Mouse (Mus musculus) urinary bladder, adult 2 months (tissue): ENCODE results near the gene Ubash3b. TPM values are rescaled to one million over a fixed set of nuclear protein-coding genes. Genes with fewer than 3 reads are reported as not detected.

ENCODE experiments used
- DNase-seq: peaks from one replicate; pipeline ENCODE4 v3.0.0; 2022; ENCODE audit warnings: low spot score
- polyA plus RNA-seq: library from polyadenylated mRNA; depleted of rRNA; stranded (reverse); fragments of >200 nt; gene quantifications from 2 replicates; pipeline ENCODE4 v1.2.3, GENCODE M21; 2012; rRNA removed

Gene Ubash3b
- 4.2 and 4.6 TPM in 2 replicates for polyA plus RNA-seq

DNA sequence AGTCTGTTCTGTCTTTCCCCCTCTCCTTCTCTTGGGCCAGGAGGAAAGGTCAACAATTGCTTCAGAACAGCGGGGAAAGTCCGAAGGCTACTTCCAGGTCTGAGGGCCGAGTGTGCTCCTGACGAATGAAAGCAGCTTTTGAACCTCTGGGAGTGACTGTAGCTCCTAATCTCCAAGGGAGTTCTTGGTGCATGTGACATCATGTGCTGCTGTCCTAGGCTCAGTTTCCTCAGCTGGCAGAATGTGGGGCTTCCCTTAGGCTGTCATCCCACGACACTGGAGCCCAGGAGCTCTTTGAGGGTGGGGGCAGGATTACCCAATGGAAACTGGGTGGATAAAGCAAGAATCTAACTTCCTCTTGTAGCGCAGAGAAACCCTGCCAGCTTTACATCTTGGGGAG lies at the start of gene Ubash3b:
TSS of gene Ubash3b (minus strand) at position 285 of the 400 bp plus-strand sequence.
- DNase-seq: no peak

DNA sequence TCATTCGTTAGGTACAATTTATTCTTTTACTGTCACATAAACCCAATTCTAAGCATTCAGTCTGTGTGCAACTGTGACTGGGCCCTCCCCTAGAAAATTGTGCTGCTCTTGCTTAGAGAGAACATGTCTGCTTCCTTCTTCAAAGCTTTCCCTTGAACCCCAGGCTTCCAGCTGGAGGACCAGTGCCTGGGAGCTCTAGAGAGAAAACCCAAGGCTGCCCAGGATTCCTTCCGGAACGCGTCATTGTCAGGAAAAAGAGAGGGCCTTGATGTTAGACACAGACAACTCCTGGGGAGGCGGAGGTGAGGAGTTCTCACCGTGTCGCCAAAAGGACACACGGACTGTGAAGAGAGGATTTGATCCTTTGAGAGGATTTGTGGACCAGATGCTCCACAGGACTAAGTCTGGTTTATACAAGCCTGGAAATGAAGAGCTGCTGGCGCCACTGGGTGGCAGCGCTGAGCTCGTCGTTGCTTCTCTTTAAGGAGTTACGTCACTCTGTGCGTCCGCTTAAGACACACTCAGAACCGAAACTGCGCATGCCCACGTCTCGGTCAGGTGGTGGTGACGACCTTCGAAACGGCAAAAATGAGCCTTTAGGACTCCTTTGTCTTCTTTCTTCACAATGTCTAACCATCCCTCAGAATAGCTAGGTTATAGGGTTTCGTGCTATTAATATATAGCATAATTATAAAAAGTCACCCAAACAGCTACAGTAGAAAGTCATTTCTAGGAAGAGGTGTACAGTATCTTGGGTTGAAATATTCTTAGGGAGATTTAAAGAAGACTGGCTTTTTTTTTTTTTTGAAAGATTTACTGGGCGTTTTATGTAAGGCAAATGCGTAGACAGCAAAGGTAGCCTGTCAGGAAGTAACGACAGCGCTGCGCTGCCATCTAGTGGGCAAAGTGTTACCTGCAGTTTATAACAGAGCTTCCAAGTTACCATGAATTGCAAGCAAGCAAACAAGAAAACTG lies 45.9 kb upstream of the Ubash3b start:
- peak; percentile 64 for DNase-seq

GRCm38 (mm10) chr9:41206717-41207116 lies 45.2 kb upstream of the Ubash3b start:
- no peak for DNase-seq

DNA sequence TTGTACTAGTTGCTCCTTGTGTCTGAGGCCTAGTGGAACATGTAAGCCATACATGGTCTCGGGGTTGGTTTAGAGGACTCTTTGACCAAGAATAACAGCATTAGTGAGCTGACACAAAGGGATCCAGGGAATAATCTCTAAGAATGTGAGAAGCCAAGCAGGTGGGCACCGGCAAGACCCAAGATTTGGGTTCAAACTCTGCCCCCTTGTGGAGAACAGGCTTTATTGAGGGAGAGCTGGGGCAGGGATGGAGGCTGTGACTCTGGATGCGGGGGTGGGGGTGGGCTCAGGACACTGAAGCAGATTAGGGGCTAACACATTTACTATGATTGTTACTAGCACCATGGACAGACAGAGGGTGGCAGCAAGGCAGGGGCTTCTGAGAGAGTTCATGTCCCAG lies 43.8 kb upstream of the Ubash3b start:
- DNase-seq: no peak

- DNase-seq: no peak
Observed at GRCm38 (mm10) chr9:41199456-41200252, 38.2 kb upstream of the Ubash3b start.

DNA sequence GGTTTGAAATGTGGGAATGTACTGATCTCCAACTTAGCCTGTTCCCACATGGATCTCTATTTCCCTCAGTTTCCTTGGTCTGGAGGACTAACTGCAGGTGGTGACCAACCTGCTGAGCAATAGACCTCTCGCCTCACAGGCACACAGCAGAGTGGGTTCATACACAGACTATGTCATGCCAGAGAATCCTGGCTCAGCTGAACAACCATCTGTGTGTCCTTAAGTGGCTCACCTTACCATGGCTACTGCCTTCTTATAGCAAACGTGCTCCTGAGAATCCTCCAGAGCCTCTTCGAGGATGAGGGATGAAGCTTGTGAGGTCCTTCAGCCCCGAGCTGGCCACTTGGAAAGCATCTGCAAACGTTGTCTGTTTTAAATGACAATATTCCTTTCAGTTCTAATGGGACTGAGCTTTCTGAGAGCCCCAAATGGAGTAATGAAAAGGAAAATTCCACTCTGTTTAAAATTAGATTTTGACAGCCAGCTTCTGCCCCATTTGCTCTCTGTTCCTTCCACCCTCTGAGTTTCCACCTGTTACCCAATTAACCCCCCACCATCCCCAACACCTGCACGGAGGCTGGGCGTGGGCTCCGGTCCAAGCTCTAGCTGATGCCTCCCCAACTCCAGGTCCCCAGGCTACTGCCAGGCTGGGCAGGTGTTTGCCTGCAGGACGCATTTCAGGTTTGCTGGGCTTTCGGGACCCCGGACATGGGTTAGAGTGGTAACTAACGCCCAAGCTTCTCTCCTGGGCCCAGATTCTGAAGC lies 37.2 kb upstream of the Ubash3b start:
- no peak for DNase-seq

DNA sequence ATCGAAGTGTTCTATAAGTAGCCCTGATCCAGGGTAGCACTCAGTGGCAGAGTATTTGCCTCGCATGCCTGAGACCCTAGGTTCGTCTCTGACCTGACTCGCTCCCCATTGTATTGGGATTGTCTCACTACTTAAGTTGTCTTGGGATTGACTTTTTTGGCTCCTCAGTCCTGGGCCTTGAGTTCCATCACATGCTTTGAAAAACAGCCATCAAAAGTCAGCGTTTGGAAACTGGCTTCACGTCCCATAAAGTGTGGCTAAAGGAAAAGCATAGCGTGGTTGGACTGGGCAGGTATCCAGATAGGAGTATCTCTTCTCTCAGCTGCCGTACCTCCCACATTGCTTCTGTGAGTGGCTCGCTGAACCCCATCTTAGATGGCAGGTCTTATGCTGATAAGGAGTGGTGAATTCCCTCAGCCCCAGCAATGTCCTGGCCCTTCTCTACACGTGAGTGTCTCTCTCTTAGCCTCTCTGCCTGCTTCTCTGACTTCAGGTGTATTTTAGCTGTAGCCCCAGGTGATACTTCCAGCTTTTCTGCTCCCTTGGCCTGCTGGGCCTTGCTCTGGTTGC lies 34.3 kb upstream of the Ubash3b start:
- no peak for DNase-seq

DNA sequence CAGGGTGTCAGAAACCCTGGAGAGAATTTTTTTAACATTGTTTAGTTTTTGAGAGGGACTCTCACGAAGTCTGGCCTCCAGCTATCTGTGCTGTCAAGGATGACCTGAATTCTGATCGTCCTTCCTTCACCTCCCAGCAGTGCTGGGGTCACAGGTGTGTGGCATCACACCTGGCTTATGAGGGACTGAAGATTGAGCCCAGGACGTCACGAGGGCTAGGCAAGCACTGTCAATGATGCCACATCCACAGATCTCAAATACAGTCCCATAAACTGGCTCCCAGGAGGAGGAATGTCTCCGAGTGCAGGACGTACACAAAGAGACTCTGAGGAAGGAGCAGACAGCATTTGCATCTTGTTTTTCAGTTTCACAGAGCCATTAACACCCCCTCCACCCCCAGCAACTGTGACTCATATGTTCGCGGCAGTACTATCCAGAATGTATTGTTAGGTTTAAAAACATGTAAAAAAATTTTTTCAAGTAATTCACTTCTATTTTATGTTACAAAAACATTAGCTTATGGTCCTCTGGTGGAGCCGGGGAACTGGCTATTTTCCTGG lies 30.2 kb upstream of the Ubash3b start:
- no peak for DNase-seq

GRCm38 (mm10) chr9:41190745-41191482 lies 29.4 kb upstream of the Ubash3b start:
- DNase-seq: peak; percentile 46

DNA sequence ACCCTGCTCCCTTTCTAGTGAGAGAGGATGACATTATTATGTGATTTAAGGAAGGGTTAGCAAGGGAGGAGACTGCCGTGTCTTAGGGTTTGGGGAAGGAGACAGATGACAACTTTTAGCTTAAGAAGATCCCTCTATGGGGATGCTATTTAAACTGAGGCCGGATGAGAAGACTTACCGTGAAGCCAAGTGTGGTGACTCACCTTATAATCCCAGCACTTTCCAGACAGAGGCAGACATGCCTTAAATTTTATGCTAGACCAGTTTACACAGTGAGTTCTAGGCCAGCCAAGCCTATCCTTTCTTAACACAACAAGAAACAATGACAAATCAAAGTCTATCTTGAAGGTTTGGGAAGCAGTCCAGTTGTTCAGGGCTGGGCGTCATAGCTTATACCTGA lies 26.4 kb upstream of the Ubash3b start:
- DNase-seq: no peak

DNA sequence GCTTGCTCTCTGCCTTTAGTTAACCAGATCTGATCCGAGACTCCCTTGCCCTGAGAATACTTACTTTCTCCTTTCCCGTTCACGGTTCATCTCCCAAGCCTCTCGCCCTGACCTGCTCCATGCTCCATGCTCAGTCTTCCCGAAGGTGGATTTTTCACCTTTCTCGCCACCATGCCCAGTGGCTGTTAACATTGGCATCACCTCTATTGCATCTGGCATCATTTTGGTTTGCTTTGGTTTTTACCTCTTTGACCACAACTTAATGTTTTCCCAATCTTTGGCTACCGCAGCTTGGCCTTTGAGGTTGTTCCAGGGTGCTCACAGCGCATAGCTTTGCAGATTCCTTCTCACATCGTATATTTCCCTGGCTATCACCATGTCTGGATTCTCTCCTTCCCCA lies 26.0 kb upstream of the Ubash3b start:
- DNase-seq: no peak

- DNase-seq: no peak
Observed at GRCm38 (mm10) chr9:41185331-41185730, 23.8 kb upstream of the Ubash3b start.

DNA sequence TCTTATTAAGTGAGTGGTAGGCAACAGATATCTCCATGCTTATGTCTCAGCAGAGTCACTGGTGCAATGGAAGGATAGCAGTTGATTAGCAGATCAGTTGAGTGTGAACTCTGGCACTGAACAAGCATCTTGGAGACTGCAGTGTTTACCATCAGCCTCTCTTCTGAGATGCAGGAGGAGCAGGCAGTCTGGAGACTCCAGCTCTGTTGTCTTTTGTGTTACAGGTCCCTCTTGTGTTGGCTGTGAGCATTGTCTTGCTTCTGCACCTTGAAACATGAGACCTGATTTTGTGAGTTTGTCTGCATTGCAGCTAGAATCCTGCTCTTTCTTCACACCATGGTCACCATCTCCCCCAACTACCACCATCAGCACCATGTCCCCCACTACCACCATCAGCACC lies 21.1 kb upstream of the Ubash3b start:
- DNase-seq: no peak

DNA sequence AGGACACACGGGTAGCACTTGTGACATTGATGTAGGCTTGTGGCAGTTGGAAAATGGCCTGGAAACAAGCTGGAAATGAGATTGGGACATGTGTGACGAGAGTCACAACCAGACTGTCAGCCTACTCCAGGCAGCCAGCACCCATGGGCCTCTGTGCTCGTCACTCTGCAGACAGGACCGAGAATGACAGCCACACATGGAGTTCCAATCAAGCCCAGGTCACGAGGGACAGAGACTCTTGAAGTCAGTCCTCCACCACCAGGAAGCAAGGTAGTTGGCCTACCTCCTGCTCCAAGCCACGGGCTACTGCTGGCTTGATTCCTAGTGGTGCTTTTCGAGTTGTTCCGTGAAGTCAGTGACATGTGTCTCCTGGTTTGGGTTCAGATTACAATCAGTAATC lies 20.3 kb upstream of the Ubash3b start:
- no peak for DNase-seq

DNA sequence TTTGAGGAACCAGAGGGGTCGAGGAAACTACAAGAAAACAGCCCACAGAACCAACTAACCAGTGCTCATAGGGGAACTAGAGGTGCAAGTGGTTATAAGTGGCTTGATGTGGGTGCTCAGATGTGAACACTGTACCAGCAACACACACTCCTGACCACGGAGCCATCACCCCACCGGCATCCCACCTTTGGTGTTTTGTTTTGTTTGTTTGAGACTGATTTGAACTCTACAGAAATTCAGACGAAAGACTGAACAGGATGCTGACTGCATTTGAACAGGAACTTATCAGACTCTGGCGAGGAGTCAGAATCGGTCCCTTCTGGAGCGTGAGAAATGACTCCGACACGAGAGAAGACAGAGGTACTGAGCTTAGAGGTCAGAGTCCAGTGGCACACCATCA lies 19.9 kb upstream of the Ubash3b start:
- DNase-seq: no peak

GRCm38 (mm10) chr9:41179056-41179455 lies 17.6 kb upstream of the Ubash3b start:
- no peak for DNase-seq

DNA sequence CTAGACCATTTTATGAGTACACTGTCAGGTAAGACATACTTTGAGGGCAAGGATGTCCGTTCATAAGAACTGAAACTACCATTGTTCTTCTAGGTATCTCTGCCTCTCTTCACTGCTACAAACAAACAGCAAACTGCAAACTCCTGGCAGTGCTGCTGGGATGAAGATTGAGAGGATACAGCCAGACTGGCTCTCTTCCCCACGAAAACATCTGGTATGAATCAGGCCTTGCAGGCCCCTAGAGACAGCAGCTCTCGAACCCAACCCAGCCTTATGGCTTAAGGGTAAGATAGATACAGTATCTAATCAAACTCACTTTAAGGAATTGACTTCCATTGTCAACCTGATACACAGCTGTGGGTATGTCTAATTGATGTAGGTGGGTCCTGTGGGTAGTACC lies 11.7 kb upstream of the Ubash3b start:
- no peak for DNase-seq

DNA sequence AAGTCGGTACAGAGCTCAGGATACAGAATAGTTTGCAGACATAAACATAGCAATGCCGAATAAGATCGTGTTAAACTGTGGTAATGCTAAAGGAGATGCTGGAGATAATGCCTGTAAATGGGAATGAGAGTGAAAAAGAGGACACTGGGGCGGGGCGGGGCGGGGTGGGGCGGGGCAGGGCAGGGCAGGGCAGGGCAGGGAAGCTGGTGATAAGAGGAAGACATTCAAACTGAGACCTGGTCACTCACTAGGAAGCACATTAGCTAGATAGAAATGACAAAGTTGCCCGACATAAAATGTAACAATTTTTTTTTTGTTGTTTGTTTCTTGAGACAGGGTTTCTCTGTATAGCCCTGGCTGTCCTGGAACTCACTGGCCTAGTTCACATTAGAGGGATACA lies 10.9 kb upstream of the Ubash3b start:
- no peak for DNase-seq

GRCm38 (mm10) chr9:41170026-41170425 lies 8.5 kb upstream of the Ubash3b start:
- no peak for DNase-seq

DNA sequence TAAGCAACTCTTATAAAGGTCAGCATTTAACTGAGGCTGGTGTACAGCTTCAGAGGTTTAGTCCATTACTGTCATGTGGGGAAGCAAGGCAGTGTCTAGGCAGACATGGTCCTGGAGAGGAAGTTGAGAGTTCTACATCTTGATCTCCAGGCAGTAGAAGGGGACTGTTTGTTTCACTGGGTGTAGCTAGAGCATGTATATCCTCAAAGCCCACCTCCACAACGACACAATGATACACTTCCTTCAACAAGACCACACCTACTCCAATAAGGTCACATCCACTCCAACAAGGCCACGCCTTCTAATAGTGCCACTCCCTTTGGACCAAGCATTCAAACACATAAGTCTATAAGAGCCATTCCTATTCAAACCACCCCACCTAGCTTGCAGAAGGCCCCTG lies 7.2 kb upstream of the Ubash3b start:
- no peak for DNase-seq

DNA sequence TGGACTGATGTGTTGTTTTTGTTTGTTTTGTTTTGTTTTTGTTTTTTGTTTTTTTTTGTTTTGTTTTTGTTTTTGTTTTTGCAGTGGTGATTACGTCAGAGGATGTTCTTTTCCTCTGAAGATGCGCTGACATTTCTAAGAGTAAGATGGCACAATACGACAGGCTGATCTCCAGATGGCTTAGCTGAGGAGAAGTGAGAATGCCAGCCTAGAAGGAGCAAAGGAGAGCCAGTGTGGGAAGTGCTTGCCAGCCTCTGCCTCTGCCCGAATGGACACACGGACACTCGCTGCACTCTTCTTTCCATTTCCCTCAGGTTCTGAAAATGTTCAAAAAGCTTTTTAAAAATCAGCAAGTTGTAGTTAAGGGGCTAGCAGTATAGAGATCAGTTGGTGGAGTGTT lies 6.7 kb upstream of the Ubash3b start:
- no peak for DNase-seq
